8 mouse cellular contexts compared by ENCODE assay signal in genomic region chr12:86001120-86001655, GRCm38 (mm10).
A peak's percentile ranks its signal among the peaks of the same experiment; 100 is the strongest.
DNase-seq lines count a peak whose midpoint lies in the region; ATAC-seq and TF ChIP-seq lines count a peak whose summit lies in the region.

No protein-coding gene starts in this region.

- peaks cover 5% of the 10 kb centered on the region; the same call in 1 of the 2 replicates for H3K36me3 ChIP-seq in hindbrain, embryonic 15.5 days
- no peaks in the 10 kb centered on the region for H3K36me3 ChIP-seq in midbrain, embryonic 15.5 days (replicated peaks)

- DNase-seq in layer of hippocampus, adult 2 months (ENCODE audit: low spot score in 2 of 2): peak in 1 of 2 experiments; percentile 65
- no peak for DNase-seq in layer of hippocampus, postnatal 25 days (ENCODE audit: extremely low spot score in 1 of 2, low spot score in 1 of 2)
- no peak for DNase-seq in gastrocnemius, postnatal 36 days
- DNase-seq in adrenal gland, adult 8-10 months: no peak

- ATAC-seq in hindbrain, embryonic 15.5 days (ENCODE audit: low FRiP score, low read depth): no peak
- ATAC-seq in midbrain, embryonic 15.5 days (replicated peaks): no peak

- H3K4me1 ChIP-seq in embryonic fibroblast, embryonic 13.5 days (ENCODE audit: control insufficient read depth, insufficient read depth, low read length): peaks cover 16% of the 10 kb centered on the region; the same call in 1 of the 2 replicates
- H3K4me1 ChIP-seq in hindbrain, embryonic 15.5 days (replicated peaks): peaks cover 13% of the 10 kb centered on the region
- H3K4me1 ChIP-seq in olfactory bulb, adult 2 months (ENCODE audit: control insufficient read depth, insufficient read depth, low read length): peaks cover 12% of the 10 kb centered on the region
- 0 out of 2 replicates have a peak, but pooled peaks cover 2% of the 10 kb centered on the region for H3K4me1 ChIP-seq in midbrain, embryonic 15.5 days

- no peak overlapping the region for H3K4me3 ChIP-seq in layer of hippocampus, adult 2 months
- no peak overlapping the region for H3K4me3 ChIP-seq in embryonic fibroblast, embryonic 13.5 days (ENCODE audit: insufficient read depth, low read length)
- no peak overlapping the region for H3K4me3 ChIP-seq in hindbrain, embryonic 15.5 days
- no peak overlapping the region for H3K4me3 ChIP-seq in olfactory bulb, adult 2 months (ENCODE audit: insufficient read depth, low read depth, low read length)
- no peak overlapping the region for H3K4me3 ChIP-seq in midbrain, embryonic 15.5 days

- no peaks in the 10 kb centered on the region for H3K27me3 ChIP-seq in hindbrain, embryonic 15.5 days
- H3K27me3 ChIP-seq in midbrain, embryonic 15.5 days (replicated peaks): no peaks in the 10 kb centered on the region

- H3K9me3 ChIP-seq in hindbrain, embryonic 15.5 days: no peaks in the 10 kb centered on the region
- no peaks in the 10 kb centered on the region for H3K9me3 ChIP-seq in midbrain, embryonic 15.5 days

- no peak for TF ChIP-seq POLR2A in embryonic fibroblast, embryonic 13.5 days (IDR thresholded peaks at IDR 0.05; ENCODE audit: low read depth, low read length)
- TF ChIP-seq POLR2A in olfactory bulb, adult 2 months (IDR thresholded peaks at IDR 0.05; ENCODE audit: insufficient read depth, low read depth, low read length): no peak

- WGBS in hindbrain, embryonic 15.5 days: 72% methylated on average over 7 of the region's 7 CpGs
- WGBS in olfactory bulb, adult 2 months: 19% methylated on average over 7 of the region's 7 CpGs
- 76% methylated on average over 7 of the region's 7 CpGs for WGBS in midbrain, embryonic 15.5 days

- H3K4me2 ChIP-seq in hindbrain, embryonic 15.5 days: no peak overlapping the region
- no peak overlapping the region for H3K4me2 ChIP-seq in midbrain, embryonic 15.5 days

- H3K9ac ChIP-seq in hindbrain, embryonic 15.5 days: no peak overlapping the region
- no peak overlapping the region for H3K9ac ChIP-seq in midbrain, embryonic 15.5 days

- intact Hi-C loops in gastrocnemius, postnatal 36 days (cut with DNase I): no loop called here

- TF ChIP-seq CTCF in layer of hippocampus, adult 2 months (conservative IDR thresholded peaks at IDR 0.05): no peak
- TF ChIP-seq CTCF in embryonic fibroblast, embryonic 13.5 days (IDR thresholded peaks at IDR 0.05; ENCODE audit: borderline replicate concordance, insufficient read depth, low read length): no peak
- no peak for TF ChIP-seq CTCF in olfactory bulb, adult 2 months (IDR thresholded peaks at IDR 0.05; ENCODE audit: insufficient read depth, low read depth, low read length)

- peak overlapping the region; percentile 71 for H3K27ac ChIP-seq in layer of hippocampus, adult 2 months
- H3K27ac ChIP-seq in embryonic fibroblast, embryonic 13.5 days (ENCODE audit: insufficient read depth, low read length): peak overlapping the region; percentile 97
- H3K27ac ChIP-seq in hindbrain, embryonic 15.5 days (replicated peaks): peak overlapping the region; percentile 15; the same call in 1 of the 2 replicates
- peak overlapping the region; percentile 37 for H3K27ac ChIP-seq in olfactory bulb, adult 2 months (ENCODE audit: insufficient read depth, low read depth, low read length)
- H3K27ac ChIP-seq in midbrain, embryonic 15.5 days: no peak overlapping the region
